Mouse (Mus musculus): Measurements from ENCODE around the gene Zc3h12b.

- TF ChIP-seq MAFK (IDR thresholded peaks at IDR 0.05; ENCODE audit: insufficient read depth, low read depth, low read length) (no peak), ZNF384 (IDR thresholded peaks at IDR 0.05; ENCODE audit: low read depth, low read length) (no peak), HCFC1 (IDR thresholded peaks at IDR 0.05; ENCODE audit: borderline replicate concordance, insufficient read depth, low read length) (no peak)
Measured at GRCm38 (mm10) chrX:95969116-95969515, 257.6 kb downstream of the Zc3h12b start.
